Mouse (Mus musculus) kidney, adult 2 months (tissue): ENCODE results near the gene Wscd2.

ENCODE experiments used
- CTCF ChIP-seq: fragments of 200-500 bp; conservative IDR thresholded peaks from 2 replicates; pipeline ENCODE4 v1.5.1; 2011; ENCODE audit warnings: low read depth, mild to moderate bottlenecking, control low read depth, low read length, moderate library complexity, mixed read lengths; ENCODE audit not compliant: insufficient read depth, insufficient read length
- POLR2A ChIP-seq: fragments of 200-500 bp; IDR thresholded peaks from one replicate; pipeline ENCODE4 v1.6.1; 2011; ENCODE audit warnings: low read depth, low read length, control low read depth

DNA sequence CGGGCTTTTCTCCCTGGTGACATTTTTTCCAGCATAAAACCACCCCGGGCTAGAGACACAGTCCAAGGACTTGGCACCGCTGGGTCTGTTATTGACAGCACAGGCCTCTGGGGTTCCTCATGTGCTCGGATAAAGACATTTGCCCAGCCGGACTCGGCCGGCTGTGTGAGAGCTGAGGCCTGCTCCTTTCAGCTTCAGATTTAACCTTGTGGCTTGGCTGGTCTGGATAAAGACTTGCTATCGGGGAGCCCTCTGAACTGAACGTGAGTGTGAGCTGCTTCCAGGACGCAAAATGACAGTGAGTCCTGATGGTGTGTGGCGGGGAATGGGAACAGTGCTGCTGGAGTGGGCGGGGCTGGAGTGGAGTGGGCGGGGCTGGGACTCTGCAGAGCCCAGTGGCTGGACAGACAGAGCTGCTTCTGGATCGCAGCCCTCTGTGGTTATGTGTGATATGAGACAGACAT lies 26.8 kb downstream of the Wscd2 start:
- TF ChIP-seq CTCF (no peak), POLR2A (no peak)
